Mouse (Mus musculus) C2C12 (cell line): ENCODE data around the gene Cyp46a1.

Experiments
- CEBPB ChIP-seq: IDR thresholded peaks from one replicate; pipeline ENCODE4 v1.6.1; 2011; ENCODE audit warnings: low read depth, mild to moderate bottlenecking, control low read depth, moderate library complexity
- CTCF ChIP-seq: IDR thresholded peaks from one replicate; pipeline ENCODE4 v1.5.1; 2011; ENCODE audit not compliant: control insufficient read depth, insufficient read depth, insufficient read length
- MAX ChIP-seq: IDR thresholded peaks from one replicate; pipeline ENCODE4 v1.6.1; 2011; ENCODE audit warnings: mild to moderate bottlenecking, control low read depth
- MYOG ChIP-seq: IDR thresholded peaks from one replicate; pipeline ENCODE4 v1.6.1; 2011; ENCODE audit not compliant: control insufficient read depth, insufficient read length; ENCODE audit errors: extremely low read depth
- USF1 ChIP-seq: IDR thresholded peaks from one replicate; pipeline ENCODE4 v1.6.1; 2011; ENCODE audit warnings: low read depth, mild to moderate bottlenecking, control low read depth, moderate library complexity

DNA sequence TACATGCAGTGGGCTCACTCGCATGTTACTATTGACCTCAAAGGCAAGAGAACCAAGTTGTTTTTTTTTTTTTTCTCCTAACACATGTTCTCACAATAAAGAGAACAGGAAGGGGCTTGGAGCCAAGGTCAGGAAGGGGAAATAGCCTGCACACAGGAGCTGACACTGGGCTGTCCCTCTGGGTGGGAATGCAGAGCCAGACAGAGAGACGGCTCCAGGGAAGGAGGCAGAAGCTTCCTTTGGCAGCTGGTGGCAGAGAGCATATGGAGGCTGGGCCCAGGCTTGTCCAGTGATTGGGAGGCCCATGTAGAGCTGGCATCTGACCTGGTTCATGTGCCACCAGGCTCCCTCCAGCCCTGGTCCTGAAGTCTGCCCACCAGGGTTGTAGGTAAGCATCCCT is 33.7 kb downstream of the Cyp46a1 start:
- TF ChIP-seq CTCF (no peak), USF1 (no peak), MAX (no peak), MYOG (no peak), CEBPB (no peak)
